Mouse (Mus musculus) heart, embryonic 12.5 days (tissue): ENCODE results near the gene Myl9. TPM values are rescaled to one million over a fixed set of nuclear protein-coding genes. Genes with fewer than 3 reads are reported as not detected.
A peak's percentile ranks its signal among the peaks of the same experiment; 100 is the strongest.

Experiments
- ATAC-seq: fragments of 200-750 bp; cut with Nextera tagmentation; 2 replicates; pipeline ENCODE4 v1.8.0; 2017; ENCODE audit warnings: moderate TSS enrichment, moderate library complexity; ENCODE audit not compliant: insufficient number of reproducible peaks, low FRiP score
- H3K27ac ChIP-seq: fragments of 300-500 bp; sonication (generic); 2 replicates; pipeline ENCODE4 v1.5.1; 2016; ENCODE audit warnings: mild to moderate bottlenecking, moderate library complexity; ENCODE audit not compliant: poor library complexity, severe bottlenecking
- H3K27me3 ChIP-seq: fragments of 300-500 bp; sonication (generic); replicated peaks from 2 replicates; pipeline ENCODE4 v1.6.1; 2016; ENCODE audit warnings: mild to moderate bottlenecking, moderate library complexity
- H3K36me3 ChIP-seq: fragments of 300-500 bp; sonication (generic); 2 replicates; pipeline ENCODE4 v1.6.1; 2016; ENCODE audit warnings: mild to moderate bottlenecking, moderate library complexity
- H3K4me1 ChIP-seq: fragments of 300-500 bp; sonication (generic); replicated peaks from 2 replicates; pipeline ENCODE4 v1.6.1; 2016; ENCODE audit warnings: mild to moderate bottlenecking
- H3K4me2 ChIP-seq: fragments of 300-500 bp; sonication (generic); 2 replicates; pipeline ENCODE4 v1.6.1; 2016; ENCODE audit warnings: mild to moderate bottlenecking, moderate library complexity
- H3K4me3 ChIP-seq: fragments of 300-500 bp; sonication (generic); 2 replicates; pipeline ENCODE4 v1.5.1; 2016; ENCODE audit warnings: mild to moderate bottlenecking
- H3K9ac ChIP-seq: fragments of 300-500 bp; sonication (generic); 2 replicates; pipeline ENCODE4 v1.6.1; 2016; ENCODE audit warnings: mild to moderate bottlenecking, moderate library complexity
- H3K9me3 ChIP-seq: fragments of 300-500 bp; sonication (generic); replicated peaks from 2 replicates; pipeline ENCODE4 v1.6.1; 2016; ENCODE audit warnings: mild to moderate bottlenecking, moderate library complexity
- WGBS: fragments of 180-500 bp; shearing (Covaris S2); methylation state at CpG from one replicate; pipeline ENCODE4 v1.1.7; 2016; 5-methylcytosine and 5-hydroxymethylcytosine counted together
- polyA plus RNA-seq: library from polyadenylated mRNA; unstranded; fragments of >200 nt; fragmentation: Nextera tagmentation; extraction: Ambion mirVana; gene quantifications from 2 replicates; pipeline ENCODE4 v1.2.1, GENCODE M21; 2016

Gene Myl9
- polyA plus RNA-seq, 1 experiment from 2014 or later = 1,723 TPM

DNA sequence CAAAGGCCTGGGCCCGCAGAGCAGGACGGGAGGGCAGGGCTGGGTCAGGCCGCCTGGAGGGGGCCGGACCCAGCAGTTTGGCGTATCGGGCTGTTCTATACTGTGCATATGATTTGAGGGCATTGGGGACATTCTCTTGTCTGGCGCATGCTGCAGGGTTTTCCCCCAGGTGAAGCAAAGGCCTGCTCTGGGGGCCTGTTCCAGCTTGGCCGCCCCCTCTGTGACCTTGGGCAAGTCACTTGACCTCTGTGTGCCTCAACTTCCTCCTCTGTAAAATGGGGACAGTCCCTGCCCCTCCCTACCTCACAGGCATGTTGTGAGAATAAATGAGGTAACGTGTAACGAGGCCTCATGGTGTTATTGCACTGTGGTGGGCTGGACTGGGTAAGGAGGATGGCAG, 11.2 kb upstream of the Myl9 start:
- 93% methylated on average over 10 of the region's 10 CpGs for WGBS
- ATAC-seq = peak; percentile 23; the same call in 1 of the 2 replicates
- H3K36me3 ChIP-seq = peaks cover 56% of the 10 kb centered on the region
- H3K4me1 ChIP-seq = peaks cover 33% of the 10 kb centered on the region
- no peak overlapping the region for H3K4me3 ChIP-seq
- no peak overlapping the region for H3K27ac ChIP-seq
- H3K9me3 ChIP-seq = 0 out of 2 replicates have a peak, but pooled peaks cover under 1% of the 10 kb centered on the region
- no peaks in the 10 kb centered on the region for H3K27me3 ChIP-seq
- no peak overlapping the region for H3K4me2 ChIP-seq
- H3K9ac ChIP-seq = no peak overlapping the region

DNA sequence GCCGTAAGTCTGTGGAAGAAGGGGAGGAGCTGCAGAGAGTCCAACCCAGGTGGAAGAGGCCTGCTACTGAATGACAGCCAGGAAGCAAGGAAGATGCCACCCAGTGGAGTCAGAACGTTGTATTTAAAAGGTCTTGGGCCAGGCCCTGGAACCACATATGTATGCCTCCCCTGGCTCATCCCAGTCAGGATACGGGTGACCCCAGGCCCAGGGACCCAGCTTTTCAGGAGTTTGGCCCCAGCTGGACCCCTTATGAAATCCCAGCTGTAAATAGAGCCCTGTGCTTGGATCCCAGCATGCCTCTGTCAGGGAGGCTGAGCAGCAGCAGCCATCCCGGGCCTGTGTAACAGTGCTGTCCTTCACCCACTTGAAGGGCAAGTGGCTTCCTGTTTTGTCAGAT, 10.5 kb upstream of the Myl9 start:
- no peaks in the 10 kb centered on the region for H3K27me3 ChIP-seq
- no peaks in the 10 kb centered on the region for H3K9me3 ChIP-seq
- H3K27ac ChIP-seq = peak overlapping the region; percentile 30
- peaks cover 49% of the 10 kb centered on the region for H3K36me3 ChIP-seq
- WGBS = 50% methylated on average over 4 of the region's 4 CpGs
- H3K4me3 ChIP-seq = no peak overlapping the region
- no peak overlapping the region for H3K4me2 ChIP-seq
- peaks cover 33% of the 10 kb centered on the region for H3K4me1 ChIP-seq
- 0 out of 2 replicates have a peak overlapping the region, but pooled peaks have one; percentile 4 for H3K9ac ChIP-seq
- ATAC-seq = no peak

DNA sequence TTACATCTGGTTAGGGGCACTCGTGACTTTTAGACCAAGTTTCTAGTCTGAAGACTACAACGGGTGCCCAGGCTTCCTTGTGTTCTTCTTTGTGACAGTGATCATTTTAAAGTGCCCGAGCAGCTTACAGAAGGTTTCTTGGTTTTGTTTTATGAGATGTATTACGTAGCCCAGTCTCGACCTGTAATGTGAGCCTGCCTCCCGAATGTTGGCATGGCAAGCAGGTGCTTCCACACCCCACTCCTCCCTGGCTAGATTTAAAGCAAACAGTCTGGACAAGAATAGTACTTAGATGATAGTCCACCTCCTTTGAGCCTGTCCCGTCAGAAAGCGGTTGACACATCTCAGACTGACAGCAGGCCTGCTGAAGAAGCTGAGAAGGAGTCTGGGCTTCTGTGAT, 9.6 kb upstream of the Myl9 start:
- no peak for ATAC-seq
- Histone ChIP-seq H3K27me3 (no peaks in the 10 kb centered on the region), H3K27ac (no peak overlapping the region), H3K4me1 (peaks cover 32% of the 10 kb centered on the region), H3K9ac (no peak overlapping the region), H3K9me3 (no peaks in the 10 kb centered on the region), H3K4me3 (no peak overlapping the region), H3K36me3 (peaks cover 41% of the 10 kb centered on the region), H3K4me2 (no peak overlapping the region)
- WGBS = 73% methylated on average over 8 of the region's 8 CpGs

DNA sequence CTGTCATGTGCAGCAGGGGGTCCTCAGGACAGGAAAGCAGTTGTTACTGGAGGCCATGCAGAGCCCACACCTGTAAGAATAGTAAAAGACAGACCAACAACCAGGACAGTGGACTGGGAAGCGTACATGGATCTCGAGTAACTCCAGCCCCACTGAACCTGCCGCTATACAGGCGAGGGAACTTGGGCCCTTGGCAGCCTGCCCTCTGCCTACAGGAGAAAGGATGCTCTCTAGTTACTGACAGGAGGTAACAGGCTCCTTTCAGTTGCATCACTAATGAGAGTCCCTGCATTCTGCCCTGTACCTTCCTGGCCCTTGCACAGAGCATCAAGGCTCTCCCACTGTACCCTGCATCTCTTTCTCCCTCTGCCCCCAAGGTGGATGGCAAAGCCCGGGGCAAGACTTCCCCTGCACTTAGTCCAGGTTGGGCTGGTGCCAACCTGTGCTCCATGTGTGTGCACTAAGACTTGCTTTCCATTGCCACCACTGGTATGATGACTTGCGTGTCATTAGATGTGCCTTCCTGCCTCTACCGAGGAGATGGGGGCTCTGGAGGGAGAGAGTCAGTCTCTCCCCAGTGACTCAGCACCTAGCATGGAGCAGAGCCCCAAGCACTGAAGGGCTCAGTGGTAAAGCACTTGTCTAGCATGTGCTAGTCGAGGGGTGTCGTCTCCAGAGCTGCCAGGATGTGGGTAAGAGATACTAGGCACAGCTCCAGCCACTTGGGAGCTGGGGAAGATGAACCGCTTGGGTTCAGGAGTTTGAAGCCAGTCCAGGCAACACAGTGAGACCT, 8.8 kb upstream of the Myl9 start:
- ATAC-seq = 0 out of 2 replicates have a peak, but pooled peaks have one; percentile 40
- Histone ChIP-seq H3K4me2 (no peak overlapping the region), H3K27ac (no peak overlapping the region), H3K9me3 (no peaks in the 10 kb centered on the region), H3K27me3 (no peaks in the 10 kb centered on the region), H3K9ac (no peak overlapping the region), H3K4me1 (peaks cover 30% of the 10 kb centered on the region), H3K36me3 (peaks cover 33% of the 10 kb centered on the region), H3K4me3 (no peak overlapping the region)
- 63% methylated on average over 10 of the region's 10 CpGs for WGBS

DNA sequence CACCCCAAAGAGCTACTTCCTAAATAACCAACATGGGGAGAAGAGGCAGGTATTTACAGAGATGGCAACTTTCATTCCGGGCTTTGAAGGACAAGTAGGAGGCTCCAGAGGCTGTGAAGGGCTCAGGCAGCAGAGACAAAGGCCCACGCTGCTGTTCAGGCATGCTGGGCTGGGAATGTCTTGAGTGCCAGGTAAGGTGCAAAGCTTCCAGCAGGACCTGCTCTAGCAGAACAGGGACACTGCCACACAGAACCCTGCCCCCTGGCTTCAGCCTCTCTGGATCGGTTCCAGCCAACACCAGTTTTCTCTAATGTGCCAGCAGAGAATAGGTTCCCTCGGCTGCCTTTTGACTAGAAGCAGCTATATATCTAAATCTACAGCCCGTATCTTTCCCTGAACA, 8.1 kb upstream of the Myl9 start:
- Histone ChIP-seq H3K36me3 (peaks cover 26% of the 10 kb centered on the region), H3K4me2 (no peak overlapping the region), H3K27ac (no peak overlapping the region), H3K27me3 (no peaks in the 10 kb centered on the region), H3K4me1 (peaks cover 30% of the 10 kb centered on the region), H3K9me3 (no peaks in the 10 kb centered on the region), H3K9ac (no peak overlapping the region), H3K4me3 (no peak overlapping the region)
- ATAC-seq = no peak
- WGBS = 69% methylated on average over 5 of the region's 5 CpGs

DNA sequence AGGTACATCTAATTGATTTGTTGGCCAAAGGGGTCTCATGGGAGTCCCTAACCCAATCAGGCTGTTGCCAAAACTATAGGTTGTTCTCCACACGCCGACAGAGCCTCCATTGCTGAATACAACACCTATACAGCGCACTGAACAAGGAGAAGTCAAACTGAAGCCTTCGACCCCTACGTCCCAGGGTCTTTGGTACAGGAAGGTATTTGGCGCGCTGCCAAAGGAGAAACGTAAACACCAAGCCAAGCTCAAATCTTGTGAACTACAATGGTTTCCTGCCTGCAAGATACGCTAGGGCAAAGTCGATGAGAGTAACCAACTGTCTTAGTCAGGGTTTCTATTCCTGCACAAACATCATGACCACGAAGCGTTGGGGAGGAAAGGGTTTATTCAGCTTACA, 5.9 kb upstream of the Myl9 start:
- Histone ChIP-seq H3K4me2 (no peak overlapping the region), H3K9ac (no peak overlapping the region), H3K9me3 (no peaks in the 10 kb centered on the region), H3K27me3 (no peaks in the 10 kb centered on the region), H3K27ac (no peak overlapping the region), H3K4me3 (no peak overlapping the region), H3K36me3 (peaks cover 4% of the 10 kb centered on the region; the same call in 1 of the 2 replicates), H3K4me1 (peaks cover 31% of the 10 kb centered on the region)
- 65% methylated on average over 12 of the region's 12 CpGs for WGBS
- no peak for ATAC-seq

DNA sequence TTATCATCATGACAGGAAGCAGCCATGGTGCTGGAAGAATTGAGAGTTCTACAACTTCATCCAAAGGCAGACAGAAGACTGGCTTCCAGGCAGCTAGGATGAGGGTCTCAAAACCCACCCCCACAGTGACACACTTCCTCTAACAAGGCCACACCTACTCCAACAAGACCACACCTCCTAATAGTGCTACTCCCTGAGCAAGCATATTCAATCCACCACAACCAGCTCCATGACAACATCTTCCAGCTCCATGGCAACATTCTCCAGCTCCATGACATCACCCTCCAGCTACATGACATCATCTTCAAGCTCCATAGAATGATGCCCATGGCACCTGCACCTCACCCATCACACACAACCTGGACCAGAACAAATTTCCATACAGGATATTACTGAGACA, 1.8 kb upstream of the Myl9 start:
- Histone ChIP-seq H3K27ac (no peak overlapping the region), H3K4me1 (peaks cover 29% of the 10 kb centered on the region), H3K4me3 (no peak overlapping the region), H3K9me3 (no peaks in the 10 kb centered on the region), H3K4me2 (no peak overlapping the region), H3K36me3 (peaks cover 4% of the 10 kb centered on the region), H3K9ac (no peak overlapping the region), H3K27me3 (no peaks in the 10 kb centered on the region)
- ATAC-seq = no peak

DNA sequence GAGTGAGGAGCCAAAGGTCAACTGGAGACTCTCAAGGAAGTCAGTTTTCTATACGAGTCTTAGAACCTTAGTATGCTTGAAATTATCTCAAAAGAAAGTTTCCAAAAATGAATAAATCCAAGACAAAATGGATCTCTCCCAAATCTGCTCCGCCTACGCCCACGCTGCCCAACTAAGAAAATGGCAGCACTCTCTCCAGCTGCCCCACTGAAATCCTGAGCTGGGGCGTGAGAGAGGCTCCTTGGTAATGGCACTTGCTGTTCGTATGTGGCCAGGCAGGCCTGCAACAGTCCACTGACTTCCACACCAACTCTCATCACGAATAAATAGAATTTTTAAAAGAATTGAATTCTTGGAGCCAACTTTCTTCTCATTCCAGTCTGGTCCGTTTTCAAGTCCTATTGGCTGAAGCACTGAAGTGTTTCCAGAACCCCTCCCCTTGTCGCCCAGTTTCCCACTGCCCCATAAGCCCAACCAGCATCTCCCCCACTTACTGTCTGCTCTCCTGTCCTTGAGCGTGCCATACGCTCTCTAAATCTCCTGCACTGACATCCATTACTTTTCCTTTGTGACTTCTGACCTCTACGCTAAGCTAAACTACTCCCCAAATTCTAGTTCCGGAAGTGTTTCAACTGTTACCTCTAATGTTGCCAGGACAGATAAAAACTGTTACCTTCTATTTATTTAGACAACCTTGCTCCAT, 1.0 kb upstream of the Myl9 start:
- no peak for ATAC-seq
- peak overlapping the region; percentile 57 for H3K4me3 ChIP-seq
- peaks cover 11% of the 10 kb centered on the region for H3K36me3 ChIP-seq
- peak overlapping the region; percentile 91 for H3K9ac ChIP-seq
- H3K4me2 ChIP-seq = peak overlapping the region; percentile 66
- H3K27me3 ChIP-seq = no peaks in the 10 kb centered on the region
- peaks cover 37% of the 10 kb centered on the region for H3K4me1 ChIP-seq
- peak overlapping the region; percentile 99 for H3K27ac ChIP-seq
- 71% methylated on average over 13 of the region's 13 CpGs for WGBS
- no peaks in the 10 kb centered on the region for H3K9me3 ChIP-seq

DNA sequence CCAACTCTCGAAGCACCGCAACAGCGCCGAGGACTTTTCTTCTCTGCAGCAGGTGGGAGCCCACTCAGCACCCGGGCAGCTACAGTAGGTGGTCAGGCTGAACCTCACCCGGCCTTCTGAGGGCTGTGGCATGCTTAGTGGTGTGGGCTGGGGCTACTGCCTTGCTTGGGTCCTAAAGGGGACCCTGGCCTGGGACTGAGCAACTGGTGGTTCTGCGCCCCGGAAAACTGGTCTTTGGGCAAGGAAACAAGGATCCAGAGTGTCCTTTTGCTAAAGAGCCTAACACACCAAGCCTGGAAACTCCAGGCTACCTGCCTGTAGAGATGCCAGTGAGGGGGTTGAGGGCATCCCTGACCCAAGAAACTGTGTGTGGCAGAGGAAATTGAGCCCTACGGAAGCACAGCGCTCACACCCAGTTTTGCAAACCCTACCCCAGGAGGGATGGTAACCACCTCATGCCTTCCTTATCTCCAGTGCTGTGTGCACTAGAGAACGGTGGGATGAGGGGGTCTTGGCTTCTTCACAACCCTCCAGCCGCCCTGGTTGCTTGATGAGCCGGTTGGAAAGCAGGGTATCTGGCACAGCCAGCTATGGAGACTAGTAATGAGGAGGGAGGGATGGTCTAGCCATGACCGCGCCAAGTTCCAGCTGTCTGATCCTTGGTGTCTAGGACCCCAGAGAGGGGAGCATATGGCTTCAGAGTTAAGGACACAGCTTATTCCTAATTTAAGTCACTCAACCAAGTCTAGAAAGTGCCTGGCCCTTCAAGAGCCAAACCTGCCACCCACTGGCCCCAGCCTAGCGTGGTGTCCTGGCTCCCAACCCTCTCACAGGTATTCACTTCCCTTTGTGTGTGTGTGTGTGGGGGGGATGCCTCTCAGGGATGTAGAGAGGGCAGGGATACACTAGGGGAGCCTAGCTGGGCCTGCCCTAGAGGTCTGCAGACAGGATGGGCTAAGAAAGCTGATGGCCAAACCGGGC, 525 bp downstream of the Myl9 start:
- ATAC-seq = no peak
- 20% methylated on average over 17 of the region's 17 CpGs for WGBS

DNA sequence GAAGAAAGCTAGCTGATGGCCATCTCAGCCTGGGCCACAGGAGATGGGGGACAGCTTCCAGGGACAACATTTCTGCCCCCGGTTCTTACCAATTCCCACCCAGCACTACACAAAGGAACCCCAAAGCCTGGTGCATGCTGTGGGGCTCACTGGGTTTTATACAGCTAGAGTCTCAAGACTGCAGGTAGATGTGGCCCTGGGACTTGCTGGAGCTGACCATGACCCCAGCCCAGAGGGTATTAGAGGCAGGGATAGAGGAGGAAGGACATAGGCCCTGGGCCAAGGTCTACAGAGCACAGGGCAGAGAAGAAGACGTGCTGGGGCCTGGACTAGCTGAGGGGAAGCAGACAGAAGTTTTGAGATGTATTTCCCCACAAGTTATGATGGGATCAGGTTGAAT, 1.7 kb downstream of the Myl9 start:
- Histone ChIP-seq H3K27ac (peak overlapping the region; percentile 55), H3K9ac (peak overlapping the region; percentile 62), H3K4me1 (peaks cover 64% of the 10 kb centered on the region), H3K9me3 (no peaks in the 10 kb centered on the region), H3K4me2 (peak overlapping the region; percentile 66), H3K4me3 (peak overlapping the region; percentile 48), H3K27me3 (no peaks in the 10 kb centered on the region), H3K36me3 (peaks cover 36% of the 10 kb centered on the region)
- ATAC-seq = no peak
- 69% methylated on average over 2 of the region's 2 CpGs for WGBS

More for the DNA sequence above, 525 bp downstream of the Myl9 start:
- H3K9me3 ChIP-seq = no peaks in the 10 kb centered on the region
- H3K4me1 ChIP-seq = peaks cover 52% of the 10 kb centered on the region
- no peaks in the 10 kb centered on the region for H3K27me3 ChIP-seq
- peak overlapping the region; percentile 99 for H3K27ac ChIP-seq
- H3K36me3 ChIP-seq = peaks cover 25% of the 10 kb centered on the region
- peak overlapping the region; percentile 66 for H3K4me2 ChIP-seq
- H3K9ac ChIP-seq = peak overlapping the region; percentile 91
- H3K4me3 ChIP-seq = peak overlapping the region; percentile 57
